Mouse (Mus musculus) olfactory bulb, adult 2 months (tissue): ENCODE measurements around the gene Ribc1.

Experiments
- CTCF ChIP-seq: fragments of 200-500 bp; IDR thresholded peaks from 2 replicates; pipeline ENCODE4 v1.5.1; 2012; ENCODE audit warnings: low read depth, mild to moderate bottlenecking, low read length, moderate library complexity; ENCODE audit not compliant: insufficient read depth
- POLR2A ChIP-seq: fragments of 200-500 bp; IDR thresholded peaks from 2 replicates; pipeline ENCODE4 v1.6.1; 2012; ENCODE audit warnings: mild to moderate bottlenecking, low read depth, low read length, moderate library complexity; ENCODE audit not compliant: insufficient read depth

DNA sequence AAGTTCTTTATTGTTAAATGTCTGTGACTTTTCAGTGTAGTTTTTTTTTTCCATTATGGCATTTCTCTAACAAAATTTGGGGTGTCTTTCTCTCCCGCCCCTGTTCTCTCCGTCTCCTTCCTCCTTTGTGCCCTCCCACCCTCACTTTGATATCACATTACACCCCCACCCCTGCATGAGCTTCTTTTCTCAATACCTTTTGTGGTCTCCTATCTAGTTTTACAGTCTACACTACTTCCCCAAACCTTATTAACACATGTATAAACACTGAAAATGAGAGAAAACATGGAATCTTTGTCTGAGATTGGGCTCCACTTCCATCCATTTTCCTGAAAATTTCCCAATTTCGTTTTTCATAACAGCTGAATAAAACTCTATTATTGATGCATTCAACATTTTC, 36.5 kb upstream of the Ribc1 start:
- TF ChIP-seq CTCF (no peak), POLR2A (no peak)
